Mouse (Mus musculus) erythroblast, embryonic 14.5 days (primary cell): ENCODE data around the gene Cdkal1.

Experiments used
- GATA1 ChIP-seq: IDR thresholded peaks from 2 replicates; pipeline ENCODE4 v1.6.1; 2012; ENCODE audit warnings: low read length, inconsistent platforms, mixed read lengths
- TAL1 ChIP-seq: IDR thresholded peaks from 3 replicates; pipeline ENCODE4 v1.6.1; 2012; ENCODE audit warnings: low read length, inconsistent platforms, mixed read lengths

- TF ChIP-seq GATA1 (no peak), TAL1 (no peak)
Measured at GRCm38 (mm10) chr13:29292608-29293240, 562.8 kb downstream of the Cdkal1 start.
